Mouse (Mus musculus) lung, adult 10 weeks (tissue): ENCODE data around the gene Vmn1r85. TPM values are rescaled to one million over a fixed set of nuclear protein-coding genes. Genes with fewer than 3 reads are reported as not detected.

Experiments used
- polyA plus RNA-seq: library from polyadenylated mRNA; stranded (reverse); fragments of 350-450 nt; fragmentation: Illumina TruSeq; extraction: RNeasy Lipid Tissue Mini Kit (QIAGEN cat#74804); gene quantifications from one replicate; pipeline ENCODE4 v1.2.3, GENCODE M21; 2014; ENCODE audit warnings: low read depth, low replicate concordance; ENCODE audit not compliant: insufficient read depth

Vmn1r85 gene
- polyA plus RNA-seq, result not detected

DNA sequence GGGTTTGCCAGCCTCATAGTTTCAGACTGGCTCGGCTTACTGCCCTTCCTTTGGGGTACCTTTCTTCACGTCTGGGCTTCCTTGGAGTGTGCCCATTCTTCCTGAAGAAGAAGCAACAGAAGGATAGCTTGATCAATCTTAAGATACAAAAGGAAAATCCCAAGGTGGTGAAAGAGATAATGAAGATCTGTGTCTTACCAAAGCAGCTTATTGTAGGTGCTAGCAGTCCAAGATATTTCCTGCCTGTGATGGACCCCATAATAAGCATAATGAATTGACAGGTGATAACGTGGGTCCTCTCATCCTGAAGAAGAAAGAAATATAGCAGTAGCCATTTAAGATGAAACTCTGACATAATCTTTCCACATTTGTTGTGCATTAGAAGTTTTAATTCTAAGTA lies at the start of gene Vmn1r85:
TSS of gene Vmn1r85 (minus strand) at position 101 of the 400 bp plus-strand sequence.

DNA sequence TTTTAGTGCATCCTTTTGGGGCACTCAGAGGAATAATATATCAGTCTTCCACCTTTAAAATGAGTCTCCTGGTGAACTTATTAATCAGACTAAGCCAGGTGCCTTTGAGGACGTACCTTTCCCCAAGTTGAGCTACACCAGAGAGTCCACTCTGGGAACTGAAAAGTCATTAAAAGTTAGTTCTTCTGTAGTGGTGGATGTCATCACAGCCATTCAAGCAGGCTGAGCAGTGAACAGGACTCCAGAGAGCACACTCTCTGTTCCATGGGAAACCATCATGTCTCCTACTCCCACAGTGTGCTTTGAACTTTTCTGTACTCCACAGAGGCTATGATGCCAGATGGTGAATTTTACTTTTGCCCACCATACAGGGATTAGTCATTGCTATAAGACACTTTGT lies 45.1 kb upstream of the Vmn1r85 start, which contains the start of gene Vmn1r87:
TSS of gene Vmn1r87 (minus strand) at position 101 of the 400 bp plus-strand sequence.

DNA sequence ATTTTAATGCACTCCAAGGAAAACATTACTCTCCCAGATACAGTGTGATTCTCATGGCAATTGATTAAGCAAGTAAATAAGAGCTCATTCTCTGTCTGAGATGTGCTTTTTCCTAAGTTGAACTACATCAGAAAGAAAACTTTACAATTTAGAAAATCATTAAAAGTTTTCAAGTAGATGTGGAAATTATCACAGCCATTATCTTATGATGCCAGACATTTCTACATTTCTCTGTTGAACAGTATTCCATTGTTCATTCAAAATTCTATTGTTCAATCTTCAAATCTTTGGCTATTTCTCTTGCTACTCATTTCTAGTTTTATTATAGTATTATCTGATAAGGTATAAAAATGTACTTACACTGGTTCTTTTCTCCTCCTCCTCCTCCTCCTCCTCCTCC lies 24.8 kb upstream of the Vmn1r85 start, which contains the start of gene Vmn1r86:
TSS of gene Vmn1r86 (minus strand) at position 101 of the 400 bp plus-strand sequence.

DNA sequence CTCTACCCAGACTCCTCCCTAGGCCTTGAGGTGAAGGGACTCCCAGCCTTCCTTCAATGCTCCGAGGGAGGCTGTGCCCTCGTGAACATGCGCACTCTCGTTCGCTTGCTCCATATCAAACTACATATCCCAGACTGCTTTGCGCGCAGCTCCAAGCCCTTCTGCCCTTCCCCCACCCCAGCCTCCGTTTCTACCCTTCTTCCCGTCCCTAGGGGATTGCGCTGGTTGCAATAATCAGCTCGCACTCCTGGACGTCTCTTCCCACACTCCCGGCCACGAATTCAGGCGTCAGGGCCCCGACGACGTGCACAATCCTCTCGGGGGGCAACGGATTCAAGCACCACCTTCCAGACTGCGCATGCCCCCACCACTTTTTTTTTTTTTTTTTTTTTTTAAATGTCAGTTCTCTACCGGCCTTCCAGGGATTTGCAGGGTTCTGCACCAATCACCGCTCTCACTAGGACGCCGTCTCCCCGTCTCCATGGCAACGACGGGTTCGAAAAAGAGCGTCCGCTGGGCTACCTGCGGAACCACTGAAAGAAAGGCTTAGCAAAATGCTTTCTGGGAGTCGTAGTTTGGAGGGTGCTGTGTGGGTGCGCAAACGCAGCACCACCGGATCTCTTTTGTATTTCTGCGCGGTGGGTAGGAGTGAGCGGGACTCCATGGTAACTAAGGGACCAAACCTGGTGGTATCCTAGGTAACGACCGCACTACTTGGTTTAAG lies 40.5 kb downstream of the Vmn1r85 start, which contains the start of gene Mzf1:
TSS of gene Mzf1 (minus strand) at position 478 of the 724 bp plus-strand sequence.

DNA sequence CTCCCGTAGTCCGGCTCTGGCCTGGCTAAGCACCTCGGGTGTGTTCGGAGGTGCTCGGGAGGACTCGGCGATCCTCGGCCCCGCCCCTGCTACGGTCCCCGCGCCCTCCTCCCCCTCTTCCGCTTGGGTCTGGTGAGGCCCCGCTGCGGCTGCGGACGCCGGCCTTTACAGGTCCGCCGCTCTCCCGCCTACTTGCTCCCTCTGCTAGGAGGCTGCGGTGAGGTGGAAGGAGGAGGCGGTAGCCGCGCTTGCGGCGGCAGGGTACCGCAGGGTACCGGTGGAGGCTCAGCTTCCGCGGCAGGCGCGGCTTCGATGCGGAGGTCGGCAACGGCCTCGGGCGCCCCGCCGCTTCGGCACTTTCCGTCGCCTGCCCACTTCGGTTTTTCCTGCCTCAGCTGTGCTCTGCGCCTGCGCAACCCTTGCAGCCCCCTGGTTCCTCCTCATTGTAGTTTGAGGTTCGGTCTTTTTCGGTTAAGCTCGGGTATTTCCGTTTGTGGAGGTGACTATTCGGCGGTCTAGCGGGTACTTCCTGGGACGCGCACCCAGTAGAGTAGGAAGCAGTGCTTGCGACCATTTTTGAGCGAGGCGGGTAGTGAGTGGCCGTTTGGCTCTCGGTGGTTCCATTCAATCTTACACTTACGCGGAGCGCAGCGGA lies 56.9 kb downstream of the Vmn1r85 start, which contains the start of gene Ube2m:
TSS of gene Ube2m (minus strand) at position 375 of the 655 bp plus-strand sequence.

DNA sequence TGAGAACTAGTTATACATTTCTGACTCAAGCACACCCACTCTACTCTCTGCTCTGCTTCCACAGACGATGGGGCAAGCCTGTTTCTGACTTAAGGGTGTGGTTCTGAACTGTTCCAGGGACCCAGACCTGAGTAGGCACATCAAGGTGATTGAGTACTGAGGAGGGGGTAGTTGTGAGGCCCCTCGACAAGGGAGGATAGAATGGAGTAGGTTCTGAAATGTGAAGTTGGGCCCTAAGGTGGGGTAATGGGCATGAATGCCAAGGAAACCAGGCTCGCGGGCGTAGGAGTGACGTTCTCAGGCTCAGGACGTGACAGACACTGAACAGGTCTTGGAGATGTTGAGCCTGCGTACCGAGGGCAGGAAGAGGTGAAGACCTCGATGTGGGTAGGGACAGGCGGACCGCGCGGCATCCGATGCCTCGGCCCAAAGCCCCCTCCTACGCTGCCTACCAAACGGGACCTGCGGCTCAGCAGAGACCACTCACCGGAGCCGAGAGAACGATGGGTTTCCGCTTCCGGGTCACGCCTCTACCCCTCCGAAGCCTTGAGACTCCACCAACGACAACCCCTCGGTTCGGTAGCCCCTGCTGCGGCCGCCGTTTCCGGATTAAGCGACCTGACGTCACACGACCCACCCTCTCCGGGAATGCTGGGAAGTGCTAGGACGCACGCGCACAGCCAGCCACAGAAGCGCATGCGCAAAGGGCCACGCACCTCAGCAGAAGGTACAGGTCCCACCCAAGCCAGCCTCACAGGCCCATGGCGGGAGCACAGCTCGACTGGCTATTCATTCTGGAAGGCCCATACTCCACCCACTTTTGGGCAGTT lies 60.6 kb downstream of the Vmn1r85 start, which contains the start of gene Chmp2a:
TSS of gene Chmp2a (minus strand) at position 660 of the 830 bp plus-strand sequence.

Other genes starting within 250 kb of the Vmn1r85 start
- 1.5 TPM for gene Zfp128, start 214.0 kb downstream of the Vmn1r85 start, polyA plus RNA-seq
- gene Zscan22, start 197.4 kb downstream of the Vmn1r85 start, polyA plus RNA-seq, result 4.5 TPM
- 1,656 TPM for gene Rps5, start 172.9 kb downstream of the Vmn1r85 start, polyA plus RNA-seq
- gene Rnf225, start 167.8 kb downstream of the Vmn1r85 start, polyA plus RNA-seq, result 0.42 TPM
- 3.4 TPM for gene Zfp324, start 129.3 kb downstream of the Vmn1r85 start, polyA plus RNA-seq
- 2.4 TPM for gene Zfp446, start 117.3 kb downstream of the Vmn1r85 start, polyA plus RNA-seq
- 0.10 TPM for gene Slc27a5, start 97.0 kb downstream of the Vmn1r85 start, polyA plus RNA-seq
- gene Trim28, start 96.1 kb downstream of the Vmn1r85 start, polyA plus RNA-seq, result 98.9 TPM
- gene Zbtb45, start 85.1 kb downstream of the Vmn1r85 start, polyA plus RNA-seq, result 8.1 TPM
- gene Chmp2a, start 60.4 kb downstream of the Vmn1r85 start, polyA plus RNA-seq, result 264 TPM
- 97.8 TPM for gene Ube2m, start 56.9 kb downstream of the Vmn1r85 start, polyA plus RNA-seq
- 0.27 TPM for gene Mzf1, start 40.4 kb downstream of the Vmn1r85 start, polyA plus RNA-seq
- gene Vmn1r86, start 24.7 kb upstream of the Vmn1r85 start, polyA plus RNA-seq, result not detected
- gene Vmn1r87, start 45.0 kb upstream of the Vmn1r85 start, polyA plus RNA-seq, result not detected
- not detected for gene Vmn1r88, start 64.4 kb upstream of the Vmn1r85 start, polyA plus RNA-seq
- not detected for gene Vmn1r89, start 117.8 kb upstream of the Vmn1r85 start, polyA plus RNA-seq
- 6.9 TPM for gene Lig1, start 182.1 kb upstream of the Vmn1r85 start, polyA plus RNA-seq
- 3.1 TPM for gene Zswim9, start 183.5 kb upstream of the Vmn1r85 start, polyA plus RNA-seq
- gene Pla2g4c, start 229.5 kb upstream of the Vmn1r85 start, polyA plus RNA-seq, result 0.09 TPM